ENCODE assay signal across 23 mouse cellular contexts in genomic region chr3:153312006-153312405, GRCm38 (mm10).
DNase-seq lines count a peak whose midpoint lies in the region; ATAC-seq and TF ChIP-seq lines count a peak whose summit lies in the region.
"Had no signal": no experiment of that assay in that cellular context is flagged by ENCODE, and none has a peak within 500 bp of the region (broad histone marks: within the 10 kb centered on the region; RNA-seq: fewer than 3 reads in every experiment).

No protein-coding gene starts in this region.

- WGBS in liver, adult 2 months: 97% methylated on average over 3 of the region's 3 CpGs
- 80% methylated on average over 3 of the region's 3 CpGs for WGBS in liver, postnatal 0 days (ENCODE audit: insufficient replicate concordance)

- no peaks in the 10 kb centered on the region for H3K9me3 ChIP-seq in liver, postnatal 0 days (ENCODE audit: low read length)
- no peaks in the 10 kb centered on the region for H3K9me3 ChIP-seq in CH12.LX (replicated peaks; ENCODE audit: low read length)
- H3K9me3 ChIP-seq: embryonic facial prominence, embryonic 15.5 days; neural tube, embryonic 12.5 days had no signal

- peak; percentile 6 for DNase-seq in liver, adult 2 months (ENCODE audit: extremely low read depth, low read depth, low spot score)
- no peak for DNase-seq in liver, postnatal 0 days
- DNase-seq in CH12.LX (ENCODE audit: extremely low read depth) (peak; percentile 55), MN1 (ENCODE audit: low spot score) (peak; percentile 42)
- peak; percentile 86 for DNase-seq in mesoderm, embryonic 11.5 days (ENCODE audit: low read depth, low spot score)
- DNase-seq in right cerebral cortex, adult 18-20 months: no peak
- no peak for DNase-seq in cerebellum, postnatal 36 days
- DNase-seq: adrenal gland, postnatal 36 days; cerebellum, adult 2 months; gastrocnemius, adult 2 months; kidney, adult 2 months; kidney, postnatal 25 days; left cerebral cortex, postnatal 4 days; liver; lung, adult 18-20 months; lung, postnatal 36 days; spleen, adult 18-20 months; thymus, adult 18-20 months; thymus, postnatal 4 days had no signal

- no peak overlapping the region for H3K27ac ChIP-seq in liver, adult 2 months (replicated peaks; ENCODE audit: insufficient read depth, low read depth, low read length)
- H3K27ac ChIP-seq in liver, postnatal 0 days (ENCODE audit: low read depth): no peak overlapping the region
- no peak overlapping the region for H3K27ac ChIP-seq in CH12.LX (ENCODE audit: insufficient read depth, low read depth)
- H3K27ac ChIP-seq: embryonic facial prominence, embryonic 15.5 days; gastrocnemius, adult 2 months; neural tube, embryonic 12.5 days had no signal

- H3K4me1 ChIP-seq in liver, adult 2 months (ENCODE audit: control insufficient read depth, insufficient read depth, low read length): no peaks in the 10 kb centered on the region
- no peaks in the 10 kb centered on the region for H3K4me1 ChIP-seq in liver, postnatal 0 days (ENCODE audit: insufficient read depth)
- peaks cover 3 to 11% of the 10 kb centered on the region in 2 experiments; a peak in 3 of 4 replicates for H3K4me1 ChIP-seq in CH12.LX (ENCODE audit: control insufficient read depth in 1 of 2, insufficient read depth in 2 of 2)
- H3K4me1 ChIP-seq: embryonic facial prominence, embryonic 15.5 days; neural tube, embryonic 12.5 days had no signal

- no peak for ATAC-seq in liver, postnatal 0 days
- ATAC-seq: inflammation-experienced regulatory T-cells, adult 6 months had no signal

- TF ChIP-seq RAD21 in CH12.LX (IDR thresholded peaks at IDR 0.05; ENCODE audit: low read depth, low read length): no peak

- H3K79me2 ChIP-seq in liver, adult 2 months (ENCODE audit: control insufficient read depth, insufficient read depth, low read length): no peaks in the 10 kb centered on the region
- no peaks in the 10 kb centered on the region for H3K79me2 ChIP-seq in CH12.LX (replicated peaks; ENCODE audit: control insufficient read depth, extremely low read depth, insufficient read depth, poor library complexity, severe bottlenecking)

- no peak overlapping the region for H3K4me3 ChIP-seq in liver, adult 2 months (ENCODE audit: insufficient read depth, low read depth, low read length)
- no peak overlapping the region for H3K4me3 ChIP-seq in liver, postnatal 0 days (ENCODE audit: low read depth, low read length)
- H3K4me3 ChIP-seq in CH12.LX (replicated peaks in 1 of 3; ENCODE audit: low read depth in 2 of 3, low read length in 2 of 3, poor library complexity in 1 of 3): no peak overlapping the region
- H3K4me3 ChIP-seq: embryonic facial prominence, embryonic 15.5 days; gastrocnemius, adult 2 months; neural tube, embryonic 12.5 days had no signal

- no peak for TF ChIP-seq CTCF in liver, adult 2 months (IDR thresholded peaks at IDR 0.05; ENCODE audit: low read depth, low read length)
- no peak for TF ChIP-seq CTCF in liver, postnatal 0 days (IDR thresholded peaks at IDR 0.05; ENCODE audit: low read depth)
- no peak for TF ChIP-seq CTCF in CH12.LX (conservative IDR thresholded peaks at IDR 0.05 in 1 of 2, IDR thresholded peaks at IDR 0.05 in 1 of 2; ENCODE audit: low read depth in 2 of 2, low read length in 2 of 2)

- no peak overlapping the region for H3K4me2 ChIP-seq in liver, postnatal 0 days (ENCODE audit: low read depth, low read length)
- H3K4me2 ChIP-seq in CH12.LX (ENCODE audit: insufficient read depth, low read depth, poor library complexity, severe bottlenecking): no peak overlapping the region
- H3K4me2 ChIP-seq: embryonic facial prominence, embryonic 15.5 days; midbrain, embryonic 11.5 days; neural tube, embryonic 12.5 days had no signal

- no peak for TF ChIP-seq POLR2A in liver, adult 2 months (IDR thresholded peaks at IDR 0.05; ENCODE audit: extremely low read depth, insufficient read depth, low read length)
- no peak for TF ChIP-seq POLR2A in CH12.LX (IDR thresholded peaks at IDR 0.05; ENCODE audit: low read depth, low read length)

- in situ Hi-C loops in CH12.LX (cut with MboI; ENCODE audit: low pct_ligation_motif_present, low pct_unique_long_range_greater_than_20kb, low sequenced_read_pairs): no loop called here

- TF ChIP-seq EP300 in liver, postnatal 0 days (IDR thresholded peaks at IDR 0.05; ENCODE audit: low read depth): no peak
- no peak for TF ChIP-seq EP300 in CH12.LX (IDR thresholded peaks at IDR 0.05; ENCODE audit: low read length)

- no peaks in the 10 kb centered on the region for H3K27me3 ChIP-seq in liver, adult 2 months (ENCODE audit: control insufficient read depth, insufficient read depth, low read length)
- no peaks in the 10 kb centered on the region for H3K27me3 ChIP-seq in liver, postnatal 0 days (ENCODE audit: insufficient read depth, low read length)
- H3K27me3 ChIP-seq in CH12.LX (replicated peaks): no peaks in the 10 kb centered on the region
- H3K27me3 ChIP-seq: embryonic facial prominence, embryonic 15.5 days; neural tube, embryonic 12.5 days had no signal

- H3K36me3 ChIP-seq in liver, adult 2 months (ENCODE audit: control insufficient read depth, insufficient read depth, low read length): no peaks in the 10 kb centered on the region
- no peaks in the 10 kb centered on the region for H3K36me3 ChIP-seq in liver, postnatal 0 days (replicated peaks; ENCODE audit: insufficient read depth, low read length)
- no peaks in the 10 kb centered on the region for H3K36me3 ChIP-seq in CH12.LX (replicated peaks in 1 of 2; ENCODE audit: control insufficient read depth in 1 of 2, insufficient read depth in 1 of 2, low read length in 1 of 2)
- H3K36me3 ChIP-seq: embryonic facial prominence, embryonic 15.5 days; neural tube, embryonic 12.5 days had no signal

- dilution Hi-C loops in CH12.LX (cut with MboI; ENCODE audit: extremely low pct_ligation_motif_present, extremely low pct_unique_long_range_greater_than_20kb, low sequenced_read_pairs): no loop called here

- no peak overlapping the region for H3K9ac ChIP-seq in liver, adult 2 months (ENCODE audit: low read depth, low read length)
- H3K9ac ChIP-seq in liver, postnatal 0 days (replicated peaks): no peak overlapping the region
- H3K9ac ChIP-seq in CH12.LX (ENCODE audit: insufficient read depth, low read depth): no peak overlapping the region
- H3K9ac ChIP-seq: embryonic facial prominence, embryonic 15.5 days; neural tube, embryonic 12.5 days had no signal

TF ChIP-seq in CH12.LX, 34 proteins besides CTCF, POLR2A, EP300 and RAD21:
- TF ChIP-seq USF2 (conservative IDR thresholded peaks at IDR 0.05; ENCODE audit: low read depth, low read length) (peak; percentile 98), ZKSCAN1 (IDR thresholded peaks at IDR 0.05; ENCODE audit: borderline replicate concordance, low read depth, low read length) (no peak), MEF2A (IDR thresholded peaks at IDR 0.05; ENCODE audit: borderline replicate concordance, low read depth, low read length) (no peak), USF1 (IDR thresholded peaks at IDR 0.05; ENCODE audit: low read depth, low read length) (peak; percentile 84), SIN3A (IDR thresholded peaks at IDR 0.05; ENCODE audit: low read length) (no peak), BHLHE40 (IDR thresholded peaks at IDR 0.05; ENCODE audit: low read depth, low read length) (peak; percentile 94), MAX (IDR thresholded peaks at IDR 0.05; ENCODE audit: low read length) (peak; percentile 82)

Comparison
In these comparisons a context has a peak if more than half of its experiments do, and no peak if none do; other contexts are left out.
1. DNase-seq: peak in liver, adult 2 months (single experiment), CH12.LX (single experiment), MN1 (single experiment) and mesoderm, embryonic 11.5 days (single experiment); none in liver, postnatal 0 days (single experiment), right cerebral cortex, adult 18-20 months (single experiment) and cerebellum, postnatal 36 days (0 of 2).